In genomic region chr9:104407559-104408376, GRCm38 (mm10) we compare ENCODE assay signal across 8 mouse cellular contexts.
DNase-seq lines count a peak whose midpoint lies in the region; ATAC-seq and TF ChIP-seq lines count a peak whose summit lies in the region.

No protein-coding gene starts in this region.

- H3K4me3 ChIP-seq in forebrain, embryonic 13.5 days, result peak overlapping the region; percentile 39
- H3K4me3 ChIP-seq in intestine, postnatal 0 days (ENCODE audit: low read depth, low read length), result peak overlapping the region; percentile 13
- H3K4me3 ChIP-seq in liver, postnatal 0 days (ENCODE audit: low read depth, low read length), result peak overlapping the region; percentile 26
- peak overlapping the region; percentile 35 for H3K4me3 ChIP-seq in neural tube, embryonic 13.5 days

- WGBS in forebrain, embryonic 13.5 days, result 19% methylated on average over 17 of the region's 18 CpGs
- WGBS in intestine, postnatal 0 days, result 22% methylated on average over 18 of the region's 18 CpGs
- WGBS in liver, postnatal 0 days (ENCODE audit: insufficient replicate concordance), result 21% methylated on average over 18 of the region's 18 CpGs
- 17% methylated on average over 17 of the region's 18 CpGs for WGBS in neural tube, embryonic 13.5 days

- TF ChIP-seq CTCF in intestine, postnatal 0 days (IDR thresholded peaks at IDR 0.05; ENCODE audit: low read depth), result no peak
- TF ChIP-seq CTCF in liver, postnatal 0 days (IDR thresholded peaks at IDR 0.05; ENCODE audit: low read depth), result no peak

- peak overlapping the region; percentile 62 for H3K4me2 ChIP-seq in forebrain, embryonic 13.5 days
- peak overlapping the region; percentile 63 for H3K4me2 ChIP-seq in intestine, postnatal 0 days (replicated peaks; ENCODE audit: low read depth)
- H3K4me2 ChIP-seq in liver, postnatal 0 days (ENCODE audit: low read depth, low read length), result peak overlapping the region; percentile 57
- peak overlapping the region; percentile 61 for H3K4me2 ChIP-seq in neural tube, embryonic 13.5 days

- peak; percentile 48 for ATAC-seq in forebrain, embryonic 13.5 days
- peak; percentile 82 for ATAC-seq in intestine, postnatal 0 days
- peak; percentile 65 for ATAC-seq in liver, postnatal 0 days
- ATAC-seq in neural tube, embryonic 13.5 days (ENCODE audit: low read depth), result no peak

- H3K9me3 ChIP-seq in forebrain, embryonic 13.5 days (replicated peaks), result no peaks in the 10 kb centered on the region
- no peaks in the 10 kb centered on the region for H3K9me3 ChIP-seq in intestine, postnatal 0 days (ENCODE audit: control insufficient read depth)
- H3K9me3 ChIP-seq in liver, postnatal 0 days (ENCODE audit: low read length), result no peaks in the 10 kb centered on the region
- H3K9me3 ChIP-seq in neural tube, embryonic 13.5 days, result no peaks in the 10 kb centered on the region

- peaks cover 10% of the 10 kb centered on the region for H3K27me3 ChIP-seq in forebrain, embryonic 13.5 days
- H3K27me3 ChIP-seq in intestine, postnatal 0 days (replicated peaks; ENCODE audit: control insufficient read depth, insufficient read depth, low read length), result no peaks in the 10 kb centered on the region
- peaks cover 3% of the 10 kb centered on the region; the same call in 1 of the 2 replicates for H3K27me3 ChIP-seq in liver, postnatal 0 days (ENCODE audit: insufficient read depth, low read length)
- H3K27me3 ChIP-seq in neural tube, embryonic 13.5 days, result 0 out of 2 replicates have a peak, but pooled peaks cover 11% of the 10 kb centered on the region

- H3K27ac ChIP-seq in forebrain, embryonic 13.5 days, result no peak overlapping the region
- peak overlapping the region; percentile 10; the same call in 1 of the 2 replicates for H3K27ac ChIP-seq in intestine, postnatal 0 days (ENCODE audit: low read depth, low read length)
- H3K27ac ChIP-seq in liver, postnatal 0 days (ENCODE audit: low read depth), result no peak overlapping the region
- no peak overlapping the region for H3K27ac ChIP-seq in neural tube, embryonic 13.5 days (replicated peaks)

- H3K4me1 ChIP-seq in forebrain, embryonic 13.5 days, result peaks cover 26% of the 10 kb centered on the region
- H3K4me1 ChIP-seq in intestine, postnatal 0 days (replicated peaks; ENCODE audit: control insufficient read depth, insufficient read depth, low read length), result no peaks in the 10 kb centered on the region
- peaks cover 11% of the 10 kb centered on the region for H3K4me1 ChIP-seq in liver, postnatal 0 days (ENCODE audit: insufficient read depth)
- peaks cover 24% of the 10 kb centered on the region for H3K4me1 ChIP-seq in neural tube, embryonic 13.5 days (replicated peaks)

- TF ChIP-seq EP300 in liver, postnatal 0 days (IDR thresholded peaks at IDR 0.05; ENCODE audit: low read depth), result no peak

- no peak overlapping the region for H3K9ac ChIP-seq in forebrain, embryonic 13.5 days
- no peak overlapping the region for H3K9ac ChIP-seq in intestine, postnatal 0 days (ENCODE audit: low read depth, low read length)
- H3K9ac ChIP-seq in liver, postnatal 0 days (replicated peaks), result no peak overlapping the region
- peak overlapping the region; percentile 26; the same call in 1 of the 2 replicates for H3K9ac ChIP-seq in neural tube, embryonic 13.5 days

- no peaks in the 10 kb centered on the region for H3K36me3 ChIP-seq in forebrain, embryonic 13.5 days (ENCODE audit: poor library complexity, severe bottlenecking)
- no peaks in the 10 kb centered on the region for H3K36me3 ChIP-seq in intestine, postnatal 0 days (ENCODE audit: control insufficient read depth, insufficient read depth)
- H3K36me3 ChIP-seq in liver, postnatal 0 days (replicated peaks; ENCODE audit: insufficient read depth, low read length), result no peaks in the 10 kb centered on the region
- no peaks in the 10 kb centered on the region for H3K36me3 ChIP-seq in neural tube, embryonic 13.5 days

- DNase-seq in heart, adult 18-20 months, result peak; percentile 5 to 14
- DNase-seq in heart, adult 8-10 months (ENCODE audit: low spot score), result no peak
- peak; percentile 5 for DNase-seq in T-cell, adult 2 months (ENCODE audit: low spot score)
- peak; percentile 21 for DNase-seq in liver, postnatal 0 days
- no peak for DNase-seq in left cerebral cortex, adult 8-10 months (ENCODE audit: low spot score in 2 of 2)

Comparison
In these comparisons a context has a peak if more than half of its experiments do, and no peak if none do; other contexts are left out.
1. DNase-seq: peak in heart, adult 18-20 months (2 of 2), T-cell, adult 2 months (single experiment) and liver, postnatal 0 days (single experiment); none in heart, adult 8-10 months (single experiment) and left cerebral cortex, adult 8-10 months (0 of 2).
2. Peak in every context shown above with its lines, with median percentiles within 50 percentile points of each other: H3K4me2 ChIP-seq and H3K4me3 ChIP-seq.